Mouse (Mus musculus) embryonic stem cell, embryonic (primary cell): ENCODE results near the gene Fgd2.

ENCODE experiments used
- CTCF ChIA-PET, 4 experiments: fragments of 300-600 bp in 2 of 4; fragments of 350-600 bp in 2 of 4; sonication (Branson Sonifier 250); formaldehyde crosslinking; loops; one replicate each; lab custom pipeline; 2022; ENCODE audit warnings: inconsistent platforms in 2 of 4; lab: Charles Lee
- POLR2A ChIA-PET, 4 experiments: fragments of 300-600 bp in 2 of 4; fragments of 350-600 bp in 2 of 4; sonication (Branson Sonifier 250); formaldehyde crosslinking; loops; one replicate each; lab custom pipeline; 2022; ENCODE audit warnings: antibody characterized with exemption in 4 of 4, inconsistent platforms in 1 of 4; lab: Charles Lee

The Fgd2 gene

DNA sequence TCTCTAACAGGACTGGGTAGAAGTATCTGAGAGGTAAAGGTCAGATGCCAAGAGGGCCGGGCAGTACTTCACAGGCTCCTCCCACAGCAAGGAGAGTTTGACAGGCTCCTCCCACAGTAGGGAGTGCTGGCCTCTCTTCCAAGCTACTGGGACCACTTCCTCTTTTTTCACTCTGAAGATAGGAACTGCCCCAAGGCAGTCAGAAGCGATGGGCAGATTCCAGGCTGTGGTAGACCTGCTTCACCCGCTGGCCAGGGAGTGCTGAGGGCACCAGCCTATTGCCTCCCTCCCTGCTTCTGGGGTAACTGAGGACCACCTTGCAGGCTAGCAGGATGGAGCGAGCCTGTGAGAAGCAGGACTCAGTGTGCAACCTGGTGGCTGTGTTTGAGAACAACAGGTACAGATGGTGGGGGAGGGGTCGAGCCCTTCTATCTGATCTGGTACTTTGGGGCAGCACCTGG lies at the start of gene Fgd2:
Gene Fgd2, plus strand, starts transcription at position 154 of the 461 bp plus-strand sequence.
- ChIA-PET POLR2A (interaction anchor here in 3 of 4 experiments (0.6 to 2.8 kb wide), 15 partner anchors 10 to 329 kb away, joined by 3 to 18 read pairs (median 4); partner anchors contain the start of genes Mtch1 (in 3 of the 3), BC004004 (in 1 of the 3) and Srsf3 (in 1 of the 3)), CTCF (interaction anchor here (0.5 to 3.2 kb wide), 18 partner anchors 10 to 823 kb away, joined by 3 to 40 read pairs (median 5); partner anchors contain the start of gene BC004004 (in 1 of the 4))

DNA sequence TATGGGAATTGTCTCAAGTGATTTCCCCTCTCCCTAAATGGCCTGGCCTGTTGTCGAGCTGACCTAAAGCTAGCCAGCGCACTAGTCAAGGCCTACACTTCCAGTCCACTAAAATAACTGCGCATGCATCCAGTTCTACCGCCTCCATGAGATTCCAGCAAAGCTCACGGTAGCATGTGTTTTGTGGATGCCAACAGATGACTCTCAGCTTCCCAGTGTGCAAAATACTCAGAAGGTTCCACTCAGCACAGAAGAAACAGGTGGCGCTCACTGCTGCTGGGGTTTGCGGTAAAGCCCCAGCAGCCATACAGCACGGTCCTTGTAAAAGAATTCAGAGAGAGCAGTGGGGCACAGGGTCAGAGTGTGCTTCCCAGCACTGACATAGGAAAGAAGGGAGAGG lies 49.1 kb upstream of the Fgd2 start:
- POLR2A ChIA-PET, result interaction anchor here in 1 of 4 experiments (0.9 to 1.3 kb wide), 4 partner anchors 9 to 43 kb away, joined by 3 to 4 read pairs (median 4); partner anchors contain the start of gene BC004004
- CTCF ChIA-PET, result interaction anchor here in 3 of 4 experiments (0.8 to 1.4 kb wide), 6 partner anchors 9 to 60 kb away, joined by 3 to 4 read pairs (median 4); partner anchors contain the start of gene BC004004 (in 1 of the 3)

- CTCF ChIA-PET, result interaction anchor here in 3 of 4 experiments (1.1 to 1.4 kb wide), 5 partner anchors 9 to 59 kb away, joined by 3 to 4 read pairs (median 4); no protein-coding TSS in a partner anchor
- POLR2A ChIA-PET, result interaction anchor here in 2 of 4 experiments (0.6 to 1.4 kb wide), 6 partner anchors 8 to 59 kb away, joined by 3 to 5 read pairs (median 4); no protein-coding TSS in a partner anchor
Observed at GRCm38 (mm10) chr17:29312082-29312481, 48.6 kb upstream of the Fgd2 start.

DNA sequence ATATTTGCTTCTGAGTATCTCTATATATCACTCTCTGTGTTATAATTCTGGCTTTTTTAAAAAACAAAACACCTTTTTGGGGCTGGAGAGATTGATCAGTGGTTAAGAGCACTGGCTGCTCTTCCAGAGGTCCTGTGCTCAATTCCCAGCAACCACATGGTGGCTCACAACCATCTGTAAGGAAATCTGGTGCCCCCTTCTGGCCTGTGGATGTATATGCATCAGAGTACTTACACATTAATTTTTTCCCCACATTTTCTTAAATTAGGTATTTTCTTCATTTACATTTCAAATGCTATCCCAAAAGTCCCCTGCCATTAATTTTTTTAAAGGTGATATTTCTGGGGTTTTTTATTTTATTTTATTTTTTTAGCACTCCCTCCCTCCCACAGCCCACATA lies 47.4 kb upstream of the Fgd2 start:
- POLR2A ChIA-PET, result interaction anchor here in 1 of 4 experiments (0.5 to 1.4 kb wide), 4 partner anchors 9 to 301 kb away, joined by 3 to 4 read pairs (median 3); no protein-coding TSS in a partner anchor
- CTCF ChIA-PET, result interaction anchor here in 2 of 4 experiments (1.2 to 1.3 kb wide), 3 partner anchors 52 to 58 kb away, joined by 3 to 4 read pairs (median 3); no protein-coding TSS in a partner anchor

DNA sequence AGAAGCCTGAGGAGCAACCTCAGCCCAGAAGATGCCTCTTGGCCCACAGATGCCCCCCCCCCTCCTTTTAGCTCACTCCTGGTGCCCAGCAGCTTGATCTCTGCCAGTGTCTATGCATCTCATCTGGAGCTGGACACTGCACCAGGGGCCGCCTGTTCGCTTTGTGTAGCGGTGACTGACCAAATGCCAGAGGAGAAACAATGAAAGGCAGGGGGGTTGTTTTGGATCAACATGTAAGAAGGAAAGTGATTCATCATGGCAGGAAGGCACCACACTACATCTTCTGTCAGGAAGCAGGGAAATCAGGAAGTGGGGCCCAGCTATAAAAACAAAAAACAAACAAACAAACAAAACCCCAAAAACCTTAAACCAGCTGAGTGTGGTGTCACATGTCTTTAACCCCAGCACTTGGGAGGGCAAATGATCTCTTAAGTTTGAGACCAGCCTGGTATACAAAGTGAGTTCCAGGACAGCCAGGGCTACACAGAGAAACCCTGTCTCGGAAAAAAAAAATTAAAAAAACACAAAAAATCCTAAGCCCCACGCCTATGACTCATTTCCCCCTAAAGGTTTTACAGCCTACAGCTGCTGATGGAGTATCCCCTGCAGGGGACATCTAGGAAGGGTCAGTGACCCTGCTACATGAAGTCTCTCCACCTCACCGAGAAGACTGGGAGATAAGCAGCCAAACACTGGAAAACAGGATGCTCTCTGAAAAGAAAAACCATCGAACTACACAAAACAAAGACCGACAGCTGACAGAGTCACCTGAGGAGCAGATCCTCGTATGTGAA lies 44.8 kb upstream of the Fgd2 start:
- CTCF ChIA-PET, result interaction anchor here in 3 of 4 experiments (0.6 to 2.0 kb wide), 3 partner anchors 9 to 55 kb away, joined by 3 to 9 read pairs (median 5); no protein-coding TSS in a partner anchor
- POLR2A ChIA-PET, result interaction anchor here (0.6 to 1.4 kb wide), 8 partner anchors 10 to 296 kb away, joined by 3 to 5 read pairs (median 4); no protein-coding TSS in a partner anchor

DNA sequence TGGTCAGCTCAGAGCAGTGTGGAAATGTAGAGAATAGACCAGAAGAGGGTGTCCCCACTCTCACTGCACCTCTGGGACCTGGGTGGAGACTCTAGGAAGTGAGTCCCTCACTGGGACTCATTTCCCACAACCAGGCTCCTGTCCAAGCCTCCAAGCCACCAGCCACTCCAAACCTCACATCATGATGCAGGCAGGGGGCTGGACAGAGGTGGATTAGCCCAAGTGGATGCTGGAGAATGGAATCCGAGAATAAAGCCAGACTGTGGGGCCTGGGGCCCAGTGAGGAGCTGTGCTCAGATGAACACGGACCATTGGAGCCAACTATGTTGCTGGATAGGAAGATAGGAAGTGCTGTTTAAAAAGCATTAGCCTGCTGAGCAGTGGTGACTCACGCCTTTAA lies 43.8 kb upstream of the Fgd2 start:
- CTCF ChIA-PET, result interaction anchor here in 2 of 4 experiments (0.5 to 2.0 kb wide), 2 partner anchors 16 to 54 kb away, joined by 3 to 5 read pairs; no protein-coding TSS in a partner anchor
- POLR2A ChIA-PET, result interaction anchor here in 2 of 4 experiments (0.7 to 1.9 kb wide), 4 partner anchors 25 to 317 kb away, joined by 3 to 6 read pairs (median 4); no protein-coding TSS in a partner anchor

DNA sequence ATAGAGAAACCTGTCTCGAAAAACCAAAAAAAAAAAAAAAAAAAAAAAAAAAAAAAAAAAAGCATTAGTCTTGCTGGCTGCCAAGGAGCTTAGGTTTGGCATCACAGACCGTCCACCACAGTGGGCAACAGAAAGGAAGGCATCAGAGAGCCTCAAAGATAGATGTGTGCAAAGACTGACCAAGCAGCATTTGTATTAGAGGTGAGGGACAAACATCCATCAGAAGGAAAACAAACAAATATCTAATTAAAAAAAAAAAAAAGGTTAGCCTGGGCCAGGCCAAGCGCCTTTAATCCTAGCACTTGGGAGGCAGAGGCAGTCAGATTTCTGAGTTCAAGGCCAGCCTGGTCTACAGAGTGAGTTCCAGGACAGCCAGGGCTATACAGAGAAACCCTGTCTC lies 43.3 kb upstream of the Fgd2 start, which contains the start of gene Pi16:
Gene Pi16, plus strand, starts transcription at position 301 of the 400 bp plus-strand sequence.
- POLR2A ChIA-PET, result interaction anchor here in 3 of 4 experiments (0.7 to 1.9 kb wide), 4 partner anchors 24 to 521 kb away, joined by 3 to 6 read pairs (median 5); no protein-coding TSS in a partner anchor

GRCm38 (mm10) chr17:29318731-29319250 lies 41.9 kb upstream of the Fgd2 start:
- CTCF ChIA-PET, result interaction anchor here in 3 of 4 experiments (0.6 to 1.6 kb wide), 6 partner anchors 13 to 201 kb away, joined by 3 to 10 read pairs (median 4); no protein-coding TSS in a partner anchor
- POLR2A ChIA-PET, result interaction anchor here in 3 of 4 experiments (0.5 to 2.1 kb wide), 5 partner anchors 12 to 285 kb away, joined by 3 to 5 read pairs (median 3); no protein-coding TSS in a partner anchor

More for the DNA sequence above, 43.3 kb upstream of the Fgd2 start, which contains the start of gene Pi16:
- CTCF ChIA-PET, result interaction anchor here in 1 of 4 experiments (1.6 kb wide), 1 partner anchor 54 kb away, joined by 5 read pairs; no protein-coding TSS in a partner anchor

DNA sequence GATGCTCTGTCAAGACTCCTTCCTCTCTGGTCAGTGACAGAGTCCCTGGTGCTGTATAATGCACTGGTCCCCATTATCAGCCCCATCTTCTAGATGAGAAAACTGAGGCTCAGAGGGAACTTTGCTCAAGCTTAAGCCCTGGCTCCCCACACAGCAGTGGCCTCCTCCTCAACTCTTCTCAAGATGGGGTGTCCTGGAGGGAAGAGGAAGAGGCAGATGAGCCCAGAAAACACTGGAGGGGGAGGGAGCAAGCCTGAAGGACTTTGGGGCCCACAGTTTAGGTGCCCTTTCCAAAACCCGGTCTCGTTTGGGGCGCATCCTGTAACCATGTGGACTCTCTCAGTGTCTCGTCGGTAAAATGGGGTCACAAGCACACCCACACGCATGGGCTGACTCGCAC lies 41.2 kb upstream of the Fgd2 start:
- POLR2A ChIA-PET, result interaction anchor here (0.5 to 2.2 kb wide), 9 partner anchors 11 to 285 kb away, joined by 3 to 6 read pairs (median 3); no protein-coding TSS in a partner anchor
- CTCF ChIA-PET, result interaction anchor here in 3 of 4 experiments (0.6 to 1.2 kb wide), 4 partner anchors 17 to 257 kb away, joined by 3 to 4 read pairs (median 3); no protein-coding TSS in a partner anchor

GRCm38 (mm10) chr17:29319881-29320639 lies 40.7 kb upstream of the Fgd2 start:
- POLR2A ChIA-PET, result interaction anchor here (0.6 to 3.2 kb wide), 9 partner anchors 12 to 1076 kb away, joined by 3 to 14 read pairs (median 3); no protein-coding TSS in a partner anchor
- CTCF ChIA-PET, result interaction anchor here in 3 of 4 experiments (0.6 to 1.2 kb wide), 4 partner anchors 51 to 257 kb away, joined by 3 to 4 read pairs (median 4); no protein-coding TSS in a partner anchor

DNA sequence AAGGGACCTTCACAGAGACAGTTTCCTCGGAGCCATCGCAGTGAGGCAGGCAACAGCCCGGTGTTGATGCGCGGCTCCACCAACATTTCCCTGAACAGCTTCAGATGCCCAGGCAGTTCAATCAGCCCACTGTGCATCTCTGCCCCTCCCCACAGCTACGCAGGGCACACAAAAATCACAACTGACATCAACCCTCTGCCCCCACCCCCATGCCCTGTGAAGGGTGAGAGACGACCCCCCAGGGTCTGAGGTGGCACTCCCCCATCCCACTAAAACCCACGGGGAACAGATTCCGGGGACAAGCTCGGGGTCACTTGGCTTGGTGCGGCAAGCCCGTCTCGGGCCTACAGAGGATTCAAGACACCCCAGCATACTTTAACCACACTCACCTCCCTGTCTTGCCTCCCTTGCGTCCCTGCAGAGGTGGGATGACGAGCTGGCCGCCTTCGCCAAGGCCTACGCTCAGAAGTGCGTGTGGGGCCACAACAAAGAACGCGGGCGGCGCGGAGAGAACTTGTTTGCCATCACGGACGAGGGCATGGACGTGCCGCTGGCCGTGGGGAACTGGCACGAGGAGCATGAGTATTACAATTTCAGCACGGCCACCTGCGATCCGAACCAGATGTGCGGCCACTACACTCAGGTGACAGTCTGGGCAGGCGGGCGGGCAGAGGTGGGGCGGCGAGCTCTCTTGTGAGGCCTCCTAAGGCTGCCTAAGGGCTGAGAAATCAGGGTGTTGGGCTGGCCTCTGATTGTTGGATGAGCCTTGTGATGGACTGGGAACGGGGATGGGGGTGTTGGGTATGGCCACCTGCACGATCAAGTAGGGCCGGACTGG lies 38.7 kb upstream of the Fgd2 start:
- ChIA-PET CTCF (interaction anchor here (0.6 to 2.7 kb wide), 7 partner anchors 25 to 156 kb away, joined by 3 to 8 read pairs (median 3); partner anchors contain the start of gene BC004004 (in 1 of the 4)), POLR2A (interaction anchor here in 3 of 4 experiments (0.6 to 3.2 kb wide), 31 partner anchors 10 to 283 kb away, joined by 3 to 15 read pairs (median 4); partner anchors contain the start of genes Mtch1 (in 2 of the 3) and Fgd2 (in 1 of the 3))

DNA sequence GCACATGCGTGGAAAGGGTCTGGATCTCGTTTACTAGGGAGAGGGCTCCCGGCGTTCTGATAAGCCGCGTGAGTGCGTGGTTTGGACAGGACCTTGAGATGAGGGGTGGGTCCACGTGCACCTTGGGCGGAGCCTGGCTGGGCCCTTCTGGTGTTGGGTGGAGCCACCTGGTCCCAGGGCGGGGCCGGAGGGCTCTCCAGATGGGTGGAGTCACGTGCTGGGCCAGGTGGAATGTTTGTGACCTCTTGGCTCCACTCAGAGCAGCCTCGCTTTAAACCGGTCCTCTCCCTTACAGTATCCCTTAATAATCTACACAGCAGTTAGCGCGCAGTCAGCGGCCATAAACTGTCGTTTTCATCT lies 38.1 kb upstream of the Fgd2 start:
- CTCF ChIA-PET, result interaction anchor here (0.6 to 2.7 kb wide), 5 partner anchors 48 to 157 kb away, joined by 3 to 8 read pairs (median 3); partner anchors contain the start of gene BC004004 (in 1 of the 4)
- POLR2A ChIA-PET, result interaction anchor here in 3 of 4 experiments (0.6 to 3.2 kb wide), 21 partner anchors 9 to 539 kb away, joined by 3 to 15 read pairs (median 4); partner anchors contain the start of gene Mtch1 (in 2 of the 3)

GRCm38 (mm10) chr17:29323625-29324024 lies 37.1 kb upstream of the Fgd2 start:
- ChIA-PET POLR2A (interaction anchor here in 2 of 4 experiments (0.6 to 1.6 kb wide), 4 partner anchors 18 to 55 kb away, joined by 3 read pairs; partner anchors contain the start of genes BC004004 (in 1 of the 2) and Mtch1 (in 1 of the 2)), CTCF (interaction anchor here in 2 of 4 experiments (0.6 to 2.7 kb wide), 3 partner anchors 47 to 205 kb away, joined by 3 to 8 read pairs (median 4); no protein-coding TSS in a partner anchor)

DNA sequence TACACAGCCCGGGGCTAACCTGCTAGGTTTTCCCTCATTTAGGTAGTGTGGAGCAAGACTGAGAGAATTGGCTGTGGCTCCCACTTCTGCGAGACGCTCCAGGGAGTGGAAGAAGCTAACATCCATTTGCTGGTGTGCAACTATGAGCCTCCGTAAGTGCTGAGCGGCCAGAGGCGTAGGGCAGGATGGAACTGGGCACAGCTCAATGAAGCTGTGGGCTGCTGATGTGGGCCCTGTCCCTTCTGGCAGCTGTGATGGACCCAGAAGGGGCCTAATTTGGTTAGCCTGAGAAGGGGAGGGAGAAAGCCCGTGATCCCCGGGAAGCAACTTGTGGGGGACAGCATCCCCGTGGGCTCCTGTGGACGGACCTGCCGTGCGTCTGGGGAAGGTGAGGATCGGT lies 34.9 kb upstream of the Fgd2 start:
- ChIA-PET POLR2A (interaction anchor here in 2 of 4 experiments (1.0 to 1.9 kb wide), 6 partner anchors 13 to 22 kb away, joined by 3 to 8 read pairs (median 4); partner anchors contain the start of gene Mtch1 (in 2 of the 2)), CTCF (interaction anchor here in 1 of 4 experiments (1.1 to 1.9 kb wide), 2 partner anchors 45 to 64 kb away, joined by 3 to 4 read pairs; no protein-coding TSS in a partner anchor)
